8 mouse cellular contexts compared by ENCODE assay signal in genomic region chr10:81392781-81393185, GRCm38 (mm10). TPM values are rescaled to one million over a fixed set of nuclear protein-coding genes. Genes with fewer than 3 reads are reported as not detected.
DNase-seq lines count a peak whose midpoint lies in the region; ATAC-seq and TF ChIP-seq lines count a peak whose summit lies in the region.

Gene Smim24, plus strand, starts transcription at chr10:81393051.

- no peaks in the 10 kb centered on the region for H3K27me3 ChIP-seq in spleen, adult 2 months (ENCODE audit: control insufficient read depth, insufficient read depth, low read length)
- H3K27me3 ChIP-seq in limb, embryonic 11.5 days (ENCODE audit: control insufficient read depth, insufficient read depth, low read length): no peaks in the 10 kb centered on the region
- H3K27me3 ChIP-seq in stomach, embryonic 15.5 days (replicated peaks): no peaks in the 10 kb centered on the region

- peak within 1 kb of the TSS; percentile 20; the same call in 1 of the 2 replicates for H3K27ac ChIP-seq in spleen, adult 2 months (ENCODE audit: insufficient read depth, low read length)
- no peak within 1 kb of the TSS; the same call in none of the 2 replicates for H3K27ac ChIP-seq in limb, embryonic 11.5 days (replicated peaks; ENCODE audit: low read depth, low read length)
- peak within 1 kb of the TSS; percentile 76 for H3K27ac ChIP-seq in stomach, embryonic 15.5 days

- no peak for TF ChIP-seq POLR2A in spleen, adult 2 months (IDR thresholded peaks at IDR 0.05; ENCODE audit: low read depth, low read length)

- DNase-seq in spleen, adult 2 months (ENCODE audit: low read depth in 1 of 2, low spot score in 2 of 2): no peak
- no peak for DNase-seq in spleen, postnatal 4 days (ENCODE audit: low spot score in 2 of 2)
- no peak for DNase-seq in limb, embryonic 11.5 days (ENCODE audit: low spot score)
- DNase-seq in cerebellum, adult 9-10 months: no peak
- no peak for DNase-seq in left cerebral cortex, adult 8-10 months (ENCODE audit: low spot score in 2 of 2)
- DNase-seq in adrenal gland, postnatal 10 days: no peak

- no peak for ATAC-seq in granulocyte monocyte progenitor cell, adult 5-6 weeks (replicated peaks; ENCODE audit: poor library complexity, severe bottlenecking)
- no peak for ATAC-seq in limb, embryonic 11.5 days (ENCODE audit: insufficient number of reproducible peaks, low FRiP score, low TSS enrichment, low read depth)
- ATAC-seq in stomach, embryonic 15.5 days (ENCODE audit: insufficient read depth, low FRiP score, low read depth): peak; percentile 48

- peaks cover 4% of the 10 kb centered on the region for H3K36me3 ChIP-seq in spleen, adult 2 months (ENCODE audit: control insufficient read depth, insufficient read depth, low read length)
- H3K36me3 ChIP-seq in limb, embryonic 11.5 days (ENCODE audit: control insufficient read depth, insufficient read depth, low read length): peaks cover 6% of the 10 kb centered on the region; the same call in 1 of the 2 replicates
- 0 out of 2 replicates have a peak, but pooled peaks cover 7% of the 10 kb centered on the region for H3K36me3 ChIP-seq in stomach, embryonic 15.5 days

- peaks cover 13% of the 10 kb centered on the region; the same call in 1 of the 2 replicates for H3K4me1 ChIP-seq in spleen, adult 2 months (ENCODE audit: control insufficient read depth, insufficient read depth, insufficient read length)
- peaks cover 9% of the 10 kb centered on the region; the same call in 1 of the 2 replicates for H3K4me1 ChIP-seq in limb, embryonic 11.5 days (ENCODE audit: control insufficient read depth, insufficient read depth, low read length)
- H3K4me1 ChIP-seq in stomach, embryonic 15.5 days: peaks cover 23% of the 10 kb centered on the region

- peak within 1 kb of the TSS; percentile 24 for H3K4me2 ChIP-seq in limb, embryonic 11.5 days (ENCODE audit: low read depth, severe bottlenecking)
- H3K4me2 ChIP-seq in stomach, embryonic 15.5 days: peak within 1 kb of the TSS; percentile 61

- no peak for TF ChIP-seq CTCF in spleen, adult 2 months (IDR thresholded peaks at IDR 0.05; ENCODE audit: extremely low read depth, insufficient read depth, insufficient read length, insufficient replicate concordance)

- no peaks in the 10 kb centered on the region for H3K9me3 ChIP-seq in limb, embryonic 11.5 days (ENCODE audit: control insufficient read depth, low read length)
- no peaks in the 10 kb centered on the region for H3K9me3 ChIP-seq in stomach, embryonic 15.5 days

- H3K9ac ChIP-seq in limb, embryonic 11.5 days (ENCODE audit: low read length): peak within 1 kb of the TSS; percentile 40; the same call in 1 of the 2 replicates
- H3K9ac ChIP-seq in stomach, embryonic 15.5 days: peak within 1 kb of the TSS; percentile 29; the same call in 1 of the 2 replicates

- H3K4me3 ChIP-seq in spleen, adult 2 months (ENCODE audit: extremely low read depth, insufficient read depth, insufficient read length): peak within 1 kb of the TSS; percentile 56
- peak within 1 kb of the TSS; percentile 17; the same call in 1 of the 2 replicates for H3K4me3 ChIP-seq in limb, embryonic 11.5 days (ENCODE audit: low read depth, low read length)
- H3K4me3 ChIP-seq in stomach, embryonic 15.5 days (replicated peaks): peak within 1 kb of the TSS; percentile 36

- WGBS in spleen, adult 2 months: 40% methylated on average over 14 of the region's 14 CpGs
- 60% methylated on average over 14 of the region's 14 CpGs for WGBS in limb, embryonic 11.5 days
- 46% methylated on average over 14 of the region's 14 CpGs for WGBS in stomach, embryonic 15.5 days

RNA-seq across cellular contexts. Expression of gene Smim24, which starts in this region (rescaled TPM):
- 18.3 and 22.9 TPM in 2 replicates for polyA plus RNA-seq in spleen, adult 2 months (2012; rRNA removed)
- total RNA-seq in granulocyte monocyte progenitor cell, adult 5-6 weeks (2014; fragmentation: Nextera tagmentation): 37.5 and 43.6 TPM in 2 replicates
- 11.5 and 13.3 TPM in 2 replicates for total RNA-seq in granulocyte monocyte progenitor cell, adult 5-6 weeks (2017)
- 3.4 and 3.5 TPM in 2 replicates for polyA plus RNA-seq in limb, embryonic 11.5 days (2014; fragmentation: Nextera tagmentation; extraction: Ambion mirVana)
- polyA plus RNA-seq in stomach, embryonic 15.5 days (2015; fragmentation: Nextera tagmentation; extraction: Ambion mirVana): 59.5 and 77.5 TPM in 2 replicates
- total RNA-seq in left cerebral cortex, adult 8-10 months (2022): 1 to 10 TPM in 2 of 4 experiments, under 1 TPM in 2; 0.50 to 1.6 (median 0.84) TPM
- total RNA-seq in adrenal gland, postnatal 10 days (2021): 1 to 10 TPM; 1.2 to 1.6 TPM

Comparison
In these comparisons a context has a peak if more than half of its experiments do, and no peak if none do; other contexts are left out.
1. RNA of gene Smim24 (total RNA-seq): 11.5 to 43.6 TPM in granulocyte monocyte progenitor cell, adult 5-6 weeks; 1.2 to 1.6 TPM in adrenal gland, postnatal 10 days and 0.50 to 1.6 TPM in left cerebral cortex, adult 8-10 months; every median in the first group is over 4 times any median in the second.
2. Peak in every context shown above with its lines, with median percentiles within 50 percentile points of each other: H3K4me3 ChIP-seq.